Mouse (Mus musculus): ENCODE measurements around the gene Taar3. TPM values are rescaled to one million over a fixed set of nuclear protein-coding genes. Genes with fewer than 3 reads are reported as not detected.

Taar3 gene
- polyA plus RNA-seq, 1 experiment: not detected

DNA sequence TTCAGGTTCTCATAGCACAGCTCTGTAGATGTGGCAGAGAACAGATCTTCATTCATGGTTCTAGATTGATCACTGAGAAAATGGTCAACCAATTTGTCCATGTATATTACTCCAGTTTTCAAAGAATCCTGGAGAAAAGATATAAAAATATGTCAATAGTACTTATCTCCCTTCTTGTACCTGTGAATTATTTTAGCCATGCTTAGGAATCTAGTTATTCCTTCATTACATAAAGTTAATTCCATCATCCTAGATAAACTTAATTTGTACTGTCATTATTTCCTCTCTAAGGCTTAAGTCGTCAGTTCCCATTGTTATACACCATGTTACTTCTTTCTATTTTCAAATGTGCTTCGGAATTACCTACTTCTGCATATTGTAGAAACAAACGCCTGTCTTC, 44.0 kb downstream of the Taar3 start, which contains the start of gene Taar7a:
Taar7a (minus strand) TSS at position 101 of the 400 bp plus-strand sequence.
- no peak for DNase-seq (ENCODE audit: extremely low spot score in 1 of 2, low spot score in 1 of 2)

DNA sequence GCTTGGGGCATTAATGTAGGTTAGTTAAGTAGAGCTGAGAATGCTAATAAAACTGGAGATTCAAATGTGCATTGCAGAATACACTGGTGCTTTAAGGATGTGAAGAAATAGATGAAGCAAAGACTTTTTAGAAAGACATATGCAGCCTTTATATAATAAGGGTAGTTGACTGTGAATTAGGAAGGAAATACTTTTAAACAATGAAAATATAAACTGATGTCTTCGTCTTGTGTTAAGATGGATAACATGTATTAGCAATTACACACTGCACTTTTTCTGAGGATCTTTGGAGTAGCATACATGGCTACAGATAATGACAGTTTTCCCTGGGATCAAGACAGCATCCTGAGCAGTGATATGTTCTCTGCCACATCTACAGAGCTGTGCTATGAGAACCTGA, 50.3 kb downstream of the Taar3 start, which contains the start of gene Taar7b:
Taar7b (plus strand) TSS at position 301 of the 400 bp plus-strand sequence.
- no peak for DNase-seq (ENCODE audit: extremely low spot score in 1 of 2, low spot score in 1 of 2)

Other genes with a start within 250 kb of the Taar3 start
- 1,411 and 1,452 TPM in 2 replicates for gene Rps12, start 162.3 kb upstream of the Taar3 start, polyA plus RNA-seq (2012; rRNA removed)
- gene Slc18b1, start 152.6 kb upstream of the Taar3 start, polyA plus RNA-seq (2012; rRNA removed): 20.6 and 29.9 TPM in 2 replicates
- gene Vnn3, start 98.1 kb upstream of the Taar3 start, polyA plus RNA-seq (2012; rRNA removed): 0.04 and 0.12 TPM in 2 replicates
- gene Vnn1, start 54.9 kb upstream of the Taar3 start, polyA plus RNA-seq (2012; rRNA removed): 0.50 and 0.61 TPM in 2 replicates
- gene Taar1, start 29.2 kb upstream of the Taar3 start, polyA plus RNA-seq (2012; rRNA removed): not detected in 2 replicates
- gene Taar2, start 11.0 kb upstream of the Taar3 start, polyA plus RNA-seq (2012; rRNA removed): not detected in 2 replicates
- gene Taar4, start 10.9 kb downstream of the Taar3 start, polyA plus RNA-seq (2012; rRNA removed): not detected in 2 replicates
- gene Taar5, start 21.1 kb downstream of the Taar3 start, polyA plus RNA-seq (2012; rRNA removed): not detected in 2 replicates
- gene Taar6, start 36.1 kb downstream of the Taar3 start, polyA plus RNA-seq (2012; rRNA removed): not detected in 2 replicates
- gene Taar7a, start 43.9 kb downstream of the Taar3 start, polyA plus RNA-seq (2012; rRNA removed): not detected in 2 replicates
- gene Taar7b, start 50.4 kb downstream of the Taar3 start, polyA plus RNA-seq (2012; rRNA removed): not detected in 2 replicates
- gene Taar7d, start 77.7 kb downstream of the Taar3 start, polyA plus RNA-seq (2012; rRNA removed): not detected in 2 replicates
- not detected in 2 replicates for gene Taar7e, start 88.1 kb downstream of the Taar3 start, polyA plus RNA-seq (2012; rRNA removed)
- not detected in 2 replicates for gene Taar7f, start 100.0 kb downstream of the Taar3 start, polyA plus RNA-seq (2012; rRNA removed)
- gene Taar8a, start 126.9 kb downstream of the Taar3 start, polyA plus RNA-seq (2012; rRNA removed): not detected in 2 replicates
- not detected in 2 replicates for gene Taar8b, start 142.7 kb downstream of the Taar3 start, polyA plus RNA-seq (2012; rRNA removed)
- not detected in 2 replicates for gene Taar8c, start 152.4 kb downstream of the Taar3 start, polyA plus RNA-seq (2012; rRNA removed)
- not detected in 2 replicates for gene Taar9, start 160.0 kb downstream of the Taar3 start, polyA plus RNA-seq (2012; rRNA removed)
- 174 and 175 TPM in 2 replicates for gene Stx7, start 199.7 kb downstream of the Taar3 start, polyA plus RNA-seq (2012; rRNA removed)

All from frontal cortex, adult 2 months (tissue).